Mouse (Mus musculus) midbrain, embryonic 12.5 days (tissue): ENCODE results near the gene Arhgap4. TPM values are rescaled to one million over a fixed set of nuclear protein-coding genes. Genes with fewer than 3 reads are reported as not detected.

ENCODE experiments used
- ATAC-seq: fragments of 200-750 bp; cut with Nextera tagmentation; 2 replicates; pipeline ENCODE4 v1.8.0; 2017; ENCODE audit warnings: low read depth, moderate TSS enrichment, moderate library complexity; ENCODE audit not compliant: low FRiP score
- H3K27ac ChIP-seq: fragments of 300-500 bp; sonication (generic); replicated peaks from 2 replicates; pipeline ENCODE4 v1.5.1; 2016; ENCODE audit warnings: mild to moderate bottlenecking
- H3K27me3 ChIP-seq: fragments of 300-500 bp; sonication (generic); 2 replicates; pipeline ENCODE4 v1.6.1; 2016; ENCODE audit warnings: mild to moderate bottlenecking
- H3K36me3 ChIP-seq: fragments of 300-500 bp; sonication (generic); 2 replicates; pipeline ENCODE4 v1.6.1; 2016
- H3K4me1 ChIP-seq: fragments of 300-500 bp; sonication (generic); 2 replicates; pipeline ENCODE4 v1.6.1; 2016
- H3K4me2 ChIP-seq: fragments of 300-500 bp; sonication (generic); replicated peaks from 2 replicates; pipeline ENCODE4 v1.6.1; 2016; ENCODE audit warnings: mild to moderate bottlenecking, moderate library complexity
- H3K4me3 ChIP-seq: fragments of 300-500 bp; sonication (generic); 2 replicates; pipeline ENCODE4 v1.5.1; 2016; ENCODE audit warnings: mild to moderate bottlenecking
- H3K9ac ChIP-seq: fragments of 300-500 bp; sonication (generic); replicated peaks from 2 replicates; pipeline ENCODE4 v1.6.1; 2016; ENCODE audit warnings: mild to moderate bottlenecking, moderate library complexity
- H3K9me3 ChIP-seq: fragments of 300-500 bp; sonication (generic); 2 replicates; pipeline ENCODE4 v1.6.1; 2016; ENCODE audit warnings: mild to moderate bottlenecking
- WGBS: fragments of 180-500 bp; shearing (Covaris S2); methylation state at CpG from one replicate; pipeline ENCODE4 v1.1.7; 2016; 5-methylcytosine and 5-hydroxymethylcytosine counted together
- polyA plus RNA-seq: library from polyadenylated mRNA; unstranded; fragments of >200 nt; fragmentation: Nextera tagmentation; extraction: Ambion mirVana; gene quantifications from 2 replicates; pipeline ENCODE4 v1.2.1, GENCODE M21; 2016

Arhgap4 gene
- polyA plus RNA-seq, 1 experiment from 2014 or later, result 2.8 TPM

GRCm38 (mm10) chrX:73911156-73911555, 10.5 kb downstream of the Arhgap4 start:
- 23% methylated on average over 19 of the region's 26 CpGs for WGBS
- no peaks in the 10 kb centered on the region for H3K36me3 ChIP-seq
- peak overlapping the region; percentile 38 for H3K4me2 ChIP-seq
- no peaks in the 10 kb centered on the region for H3K9me3 ChIP-seq
- H3K27me3 ChIP-seq, result no peaks in the 10 kb centered on the region; the same call in 1 of the 2 replicates
- no peak overlapping the region for H3K27ac ChIP-seq
- no peak for ATAC-seq
- no peaks in the 10 kb centered on the region for H3K4me1 ChIP-seq
- H3K4me3 ChIP-seq, result peak overlapping the region; percentile 10; the same call in 1 of the 2 replicates
- H3K9ac ChIP-seq, result no peak overlapping the region

GRCm38 (mm10) chrX:73910451-73910850, 11.2 kb downstream of the Arhgap4 start:
- H3K4me3 ChIP-seq, result no peak overlapping the region
- no peaks in the 10 kb centered on the region for H3K36me3 ChIP-seq
- no peaks in the 10 kb centered on the region; the same call in 1 of the 2 replicates for H3K27me3 ChIP-seq
- no peaks in the 10 kb centered on the region for H3K9me3 ChIP-seq
- no peaks in the 10 kb centered on the region for H3K4me1 ChIP-seq
- no peak for ATAC-seq
- H3K27ac ChIP-seq, result no peak overlapping the region
- H3K9ac ChIP-seq, result no peak overlapping the region
- no peak overlapping the region for H3K4me2 ChIP-seq

- Histone ChIP-seq H3K27ac (no peak overlapping the region), H3K36me3 (no peaks in the 10 kb centered on the region), H3K9ac (no peak overlapping the region), H3K4me1 (no peaks in the 10 kb centered on the region), H3K4me3 (no peak overlapping the region), H3K9me3 (no peaks in the 10 kb centered on the region), H3K4me2 (no peak overlapping the region), H3K27me3 (no peaks in the 10 kb centered on the region; the same call in 1 of the 2 replicates)
- ATAC-seq, result no peak
- 72% methylated on average over 1 of the region's 1 CpGs for WGBS
Observed at GRCm38 (mm10) chrX:73910049-73910448, 11.6 kb downstream of the Arhgap4 start.

- no peak overlapping the region for H3K4me2 ChIP-seq
- no peak overlapping the region for H3K27ac ChIP-seq
- no peaks in the 10 kb centered on the region for H3K27me3 ChIP-seq
- 73% methylated on average over 3 of the region's 3 CpGs for WGBS
- H3K9me3 ChIP-seq, result no peaks in the 10 kb centered on the region
- no peaks in the 10 kb centered on the region for H3K4me1 ChIP-seq
- no peak overlapping the region for H3K9ac ChIP-seq
- no peak for ATAC-seq
- no peaks in the 10 kb centered on the region for H3K36me3 ChIP-seq
- H3K4me3 ChIP-seq, result no peak overlapping the region
Observed at GRCm38 (mm10) chrX:73897959-73898358, 23.7 kb downstream of the Arhgap4 start.

- no peaks in the 10 kb centered on the region for H3K27me3 ChIP-seq
- ATAC-seq, result no peak
- H3K4me3 ChIP-seq, result no peak within 1 kb of the TSS
- no peak within 1 kb of the TSS for H3K27ac ChIP-seq
- no peaks in the 10 kb centered on the region for H3K36me3 ChIP-seq
- H3K4me2 ChIP-seq, result no peak within 1 kb of the TSS
- WGBS, result 23% methylated on average over 2 of the region's 2 CpGs
- H3K9ac ChIP-seq, result no peak within 1 kb of the TSS
- no peaks in the 10 kb centered on the region for H3K4me1 ChIP-seq
- H3K9me3 ChIP-seq, result no peaks in the 10 kb centered on the region
Observed at GRCm38 (mm10) chrX:73895719-73896118, 26.0 kb downstream of the Arhgap4 start, which contains the start of gene L1cam. Gene L1cam, minus strand, starts transcription at chrX:73896105.

- ATAC-seq, result no peak
- WGBS, result 91% methylated on average over 14 of the region's 14 CpGs
- Histone ChIP-seq H3K4me1 (no peaks in the 10 kb centered on the region), H3K27me3 (no peaks in the 10 kb centered on the region), H3K9ac (no peak overlapping the region), H3K4me3 (no peak overlapping the region), H3K9me3 (no peaks in the 10 kb centered on the region), H3K36me3 (no peaks in the 10 kb centered on the region), H3K4me2 (no peak overlapping the region), H3K27ac (no peak overlapping the region)
Observed at GRCm38 (mm10) chrX:73892833-73893232, 28.8 kb downstream of the Arhgap4 start.

- Histone ChIP-seq H3K27me3 (no peaks in the 10 kb centered on the region), H3K27ac (no peak within 1 kb of the TSS), H3K4me1 (no peaks in the 10 kb centered on the region), H3K9ac (no peak within 1 kb of the TSS), H3K36me3 (no peaks in the 10 kb centered on the region), H3K4me2 (no peak within 1 kb of the TSS), H3K4me3 (no peak within 1 kb of the TSS), H3K9me3 (no peaks in the 10 kb centered on the region)
- WGBS, result 84% methylated on average over 6 of the region's 6 CpGs
- no peak for ATAC-seq
Observed at GRCm38 (mm10) chrX:73891551-73892152, 30.0 kb downstream of the Arhgap4 start, which contains the start of gene Avpr2. Gene Avpr2, plus strand, starts transcription at chrX:73892102.

- H3K4me3 ChIP-seq, result no peak overlapping the region
- H3K4me2 ChIP-seq, result peak overlapping the region; percentile 63; the same call in 1 of the 2 replicates
- no peaks in the 10 kb centered on the region for H3K4me1 ChIP-seq
- no peaks in the 10 kb centered on the region for H3K36me3 ChIP-seq
- 22% methylated on average over 6 of the region's 6 CpGs for WGBS
- H3K9me3 ChIP-seq, result no peaks in the 10 kb centered on the region
- no peak overlapping the region for H3K27ac ChIP-seq
- ATAC-seq, result peak; percentile 31; the same call in 1 of the 2 replicates
- peaks cover 23% of the 10 kb centered on the region for H3K27me3 ChIP-seq
- H3K9ac ChIP-seq, result no peak overlapping the region
Observed at GRCm38 (mm10) chrX:73881463-73881862, 40.2 kb downstream of the Arhgap4 start.

GRCm38 (mm10) chrX:73881036-73881427, 40.6 kb downstream of the Arhgap4 start:
- Histone ChIP-seq H3K9me3 (no peaks in the 10 kb centered on the region), H3K4me2 (peak overlapping the region; percentile 63), H3K9ac (peak overlapping the region; percentile 60; the same call in 1 of the 2 replicates), H3K4me1 (no peaks in the 10 kb centered on the region), H3K4me3 (peak overlapping the region; percentile 49), H3K27ac (no peak overlapping the region), H3K27me3 (peaks cover 23% of the 10 kb centered on the region), H3K36me3 (no peaks in the 10 kb centered on the region)
- 12% methylated on average over 16 of the region's 16 CpGs for whole genome bisulfite sequencing
- ATAC-seq, result peak; percentile 55

- 19% methylated on average over 42 of the region's 48 CpGs for WGBS
- no peak overlapping the region; the same call in 1 of the 2 replicates for H3K27ac ChIP-seq
- peak overlapping the region; percentile 60 for H3K9ac ChIP-seq
- H3K4me3 ChIP-seq, result peak overlapping the region; percentile 49
- peaks cover 23% of the 10 kb centered on the region for H3K27me3 ChIP-seq
- H3K4me2 ChIP-seq, result peak overlapping the region; percentile 63
- ATAC-seq, result peak; percentile 58
- H3K9me3 ChIP-seq, result no peaks in the 10 kb centered on the region
- H3K4me1 ChIP-seq, result no peaks in the 10 kb centered on the region
- no peaks in the 10 kb centered on the region for H3K36me3 ChIP-seq
Observed at GRCm38 (mm10) chrX:73880194-73881035, 41.3 kb downstream of the Arhgap4 start.

GRCm38 (mm10) chrX:73877014-73877413, 44.7 kb downstream of the Arhgap4 start:
- H3K9ac ChIP-seq, result no peak overlapping the region
- peaks cover 23% of the 10 kb centered on the region for H3K27me3 ChIP-seq
- no peak for ATAC-seq
- no peaks in the 10 kb centered on the region for H3K9me3 ChIP-seq
- H3K27ac ChIP-seq, result no peak overlapping the region
- WGBS, result 83% methylated on average over 1 of the region's 1 CpGs
- H3K4me1 ChIP-seq, result no peaks in the 10 kb centered on the region
- H3K4me3 ChIP-seq, result no peak overlapping the region
- no peaks in the 10 kb centered on the region for H3K36me3 ChIP-seq
- H3K4me2 ChIP-seq, result peak overlapping the region; percentile 13; the same call in 1 of the 2 replicates

- Histone ChIP-seq H3K9me3 (no peaks in the 10 kb centered on the region), H3K27me3 (peaks cover 18% of the 10 kb centered on the region), H3K27ac (no peak overlapping the region), H3K4me1 (no peaks in the 10 kb centered on the region), H3K36me3 (no peaks in the 10 kb centered on the region), H3K4me2 (peak overlapping the region; percentile 13; the same call in 1 of the 2 replicates), H3K9ac (no peak overlapping the region), H3K4me3 (no peak overlapping the region)
- ATAC-seq, result no peak
- WGBS, result 72% methylated on average over 2 of the region's 2 CpGs
Observed at GRCm38 (mm10) chrX:73875881-73876280, 45.8 kb downstream of the Arhgap4 start.
